Mouse (Mus musculus) ES-E14 (cell line): Measurements from ENCODE around the gene Tmem256.

Experiments
- CHD2 ChIP-seq: IDR thresholded peaks from 2 replicates; pipeline ENCODE4 v1.6.1; 2014; ENCODE audit warnings: mild to moderate bottlenecking, low read depth, low read length, inconsistent platforms
- HCFC1 ChIP-seq: IDR thresholded peaks from 2 replicates; pipeline ENCODE4 v1.6.1; 2012; ENCODE audit warnings: low read length, inconsistent platforms, borderline replicate concordance; ENCODE audit not compliant: insufficient read depth
- MAFK ChIP-seq: IDR thresholded peaks from 2 replicates; pipeline ENCODE4 v1.6.1; 2014; ENCODE audit warnings: mild to moderate bottlenecking, low read depth, low read length, inconsistent platforms; ENCODE audit not compliant: insufficient read depth
- ZC3H11A ChIP-seq: IDR thresholded peaks from 2 replicates; pipeline ENCODE4 v1.6.1; 2012; ENCODE audit warnings: low read depth, mild to moderate bottlenecking, inconsistent platforms, low read length, borderline replicate concordance

DNA sequence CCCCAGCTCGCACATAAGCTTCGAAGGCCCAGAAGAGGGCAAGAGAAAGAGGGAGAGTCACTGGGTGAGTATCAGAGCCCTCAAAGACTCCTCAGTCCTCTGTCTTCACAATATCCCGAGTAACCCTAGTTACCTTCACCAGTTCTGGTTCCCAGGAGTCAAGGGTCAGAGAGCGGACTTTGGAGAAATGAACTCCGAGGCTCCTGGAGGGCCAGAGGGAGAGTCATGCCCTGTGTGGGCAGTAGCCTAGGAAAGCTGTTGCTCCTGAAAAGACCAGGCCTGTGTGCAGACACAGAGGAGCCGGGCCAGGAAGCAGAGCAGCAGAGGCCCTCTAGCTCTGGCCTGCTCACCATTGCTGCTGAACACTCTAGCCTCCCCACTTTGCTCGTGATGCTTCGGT, 46.3 kb downstream of the Tmem256 start:
- TF ChIP-seq HCFC1 (no peak), ZC3H11A (no peak), MAFK (no peak), CHD2 (no peak)
